Mouse (Mus musculus): Measurements from ENCODE around the gene Bbip1.

DNA sequence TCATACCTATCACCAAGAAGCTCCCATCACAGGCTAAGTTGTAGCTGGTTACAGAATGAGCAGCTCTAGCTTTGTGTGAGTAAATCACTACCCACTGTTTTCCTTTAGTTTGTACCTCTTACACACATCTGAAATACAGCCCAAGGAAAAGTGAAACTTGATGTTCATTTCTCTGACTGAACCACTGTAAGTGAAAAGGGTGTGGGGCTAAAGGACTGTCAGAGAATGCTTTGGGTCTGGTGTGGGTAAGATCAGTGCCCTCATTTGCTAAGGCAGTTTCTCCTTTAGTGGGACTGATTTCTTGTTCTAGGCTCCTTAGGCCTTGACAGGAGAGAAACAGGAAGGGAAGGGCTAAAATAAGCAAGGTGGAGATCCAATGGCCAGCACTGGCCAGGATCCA is 10.4 kb downstream of the Bbip1 start:
- TF ChIP-seq EP300 (IDR thresholded peaks at IDR 0.05; ENCODE audit: low read depth in 1 of 2, low read length in 2 of 2) (no peak), USF2 (IDR thresholded peaks at IDR 0.05; ENCODE audit: borderline replicate concordance in 1 of 2, insufficient read depth in 1 of 2, low read depth in 1 of 2, low read length in 2 of 2) (no peak), CTCF (IDR thresholded peaks at IDR 0.05 in 2 of 3, conservative IDR thresholded peaks at IDR 0.05 in 1 of 3; ENCODE audit: control insufficient read depth in 1 of 3, insufficient read depth in 1 of 3, low read depth in 2 of 3, low read length in 3 of 3, poor library complexity in 1 of 3, severe bottlenecking in 1 of 3) (no peak), ELF1 (IDR thresholded peaks at IDR 0.05; ENCODE audit: low read depth, low read length) (no peak), POLR2A (IDR thresholded peaks at IDR 0.05; ENCODE audit: control insufficient read depth in 1 of 2, insufficient read depth in 1 of 2, low read depth in 1 of 2, low read length in 2 of 2, poor library complexity in 1 of 2) (no peak), TAL1 (IDR thresholded peaks at IDR 0.05; ENCODE audit: low read length) (no peak), HCFC1 (IDR thresholded peaks at IDR 0.05; ENCODE audit: low read depth, low read length) (no peak)

Measured in MEL (cell line).